Mouse (Mus musculus): ENCODE data around the gene Fam193a. TPM values are rescaled to one million over a fixed set of nuclear protein-coding genes. Genes with fewer than 3 reads are reported as not detected.

Fam193a gene
- polyA plus RNA-seq, 1 experiment from 2014 or later: 24.1 TPM

DNA sequence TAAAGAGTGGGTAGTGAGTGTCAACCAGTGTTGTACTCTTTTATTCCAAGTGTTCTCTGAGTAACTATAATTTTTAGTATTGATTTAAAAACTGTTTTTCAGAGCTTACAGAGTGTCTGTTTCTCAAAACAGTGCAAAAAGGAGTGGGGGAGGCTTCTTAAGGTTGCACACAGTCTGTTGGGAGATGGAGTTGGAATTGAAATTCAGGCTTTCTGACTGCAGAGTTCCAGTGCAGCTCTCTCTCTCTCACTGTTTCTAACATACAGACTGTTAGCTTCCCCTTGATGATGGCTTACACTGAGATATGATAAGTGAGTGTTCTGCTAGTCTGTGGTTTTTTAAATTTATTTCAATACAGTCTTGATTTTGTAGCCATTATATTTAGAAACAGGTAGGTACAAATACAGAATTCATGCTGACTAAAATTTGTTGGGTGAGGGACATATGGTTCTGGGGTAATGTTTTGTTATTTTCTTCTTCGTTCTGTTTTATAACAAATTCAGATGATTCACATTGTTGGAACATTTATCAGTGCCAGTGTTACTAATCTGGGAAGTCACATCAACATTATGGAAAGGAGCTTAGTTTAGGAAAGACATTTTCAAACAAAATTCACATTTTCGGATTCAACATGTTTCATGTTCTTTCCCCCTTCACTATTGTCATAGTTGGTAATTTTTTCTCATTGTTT, 26.3 kb downstream of the Fam193a start:
- no peak overlapping the region for H3K27ac ChIP-seq (ENCODE audit: low read depth, low read length)
- no peak overlapping the region for H3K4me3 ChIP-seq (ENCODE audit: low read depth, low read length)
- no peaks in the 10 kb centered on the region for H3K36me3 ChIP-seq (ENCODE audit: control insufficient read depth, insufficient read depth, low read length)
- no peaks in the 10 kb centered on the region for H3K9me3 ChIP-seq (ENCODE audit: control insufficient read depth, low read length)
- no peak overlapping the region for H3K9ac ChIP-seq (replicated peaks; ENCODE audit: low read depth, low read length)
- WGBS: 93% methylated on average over 2 of the region's 2 CpGs
- no peak overlapping the region for H3K4me2 ChIP-seq (ENCODE audit: low read depth, low read length)
- no peaks in the 10 kb centered on the region for H3K27me3 ChIP-seq (ENCODE audit: control insufficient read depth, insufficient read depth, low read length)
- ATAC-seq (ENCODE audit: low read depth): no peak
- no peaks in the 10 kb centered on the region for H3K4me1 ChIP-seq (ENCODE audit: control insufficient read depth, insufficient read depth, low read length)

DNA sequence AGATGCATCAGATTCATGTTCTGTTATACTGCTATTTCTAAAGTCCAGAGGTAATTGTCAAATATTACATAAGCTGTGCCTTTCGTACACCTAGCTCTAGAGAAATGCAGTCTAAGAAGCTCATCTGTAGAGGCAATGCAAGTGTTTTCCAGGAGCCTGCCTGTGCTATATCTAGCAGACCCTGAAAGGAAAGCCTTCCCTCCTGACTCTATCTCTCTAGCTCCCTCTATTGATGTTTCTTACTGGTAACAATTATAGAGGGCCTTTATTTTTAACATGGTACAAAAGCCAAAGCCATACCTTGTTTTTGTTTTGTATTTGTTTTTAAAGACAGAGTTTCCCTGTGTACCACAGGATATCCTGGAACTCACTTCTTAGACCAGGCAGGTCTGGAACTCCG, 28.1 kb downstream of the Fam193a start:
- H3K9me3 ChIP-seq (ENCODE audit: control insufficient read depth, low read length): no peaks in the 10 kb centered on the region
- H3K4me1 ChIP-seq (ENCODE audit: control insufficient read depth, insufficient read depth, low read length): no peaks in the 10 kb centered on the region
- no peaks in the 10 kb centered on the region for H3K36me3 ChIP-seq (ENCODE audit: control insufficient read depth, insufficient read depth, low read length)
- H3K4me2 ChIP-seq (ENCODE audit: low read depth, low read length): no peak overlapping the region
- no peak for ATAC-seq (ENCODE audit: low read depth)
- H3K4me3 ChIP-seq (ENCODE audit: low read depth, low read length): no peak overlapping the region
- 96% methylated on average over 2 of the region's 2 CpGs for WGBS
- H3K9ac ChIP-seq (replicated peaks; ENCODE audit: low read depth, low read length): no peak overlapping the region
- no peak overlapping the region for H3K27ac ChIP-seq (ENCODE audit: low read depth, low read length)
- no peaks in the 10 kb centered on the region for H3K27me3 ChIP-seq (ENCODE audit: control insufficient read depth, insufficient read depth, low read length)

DNA sequence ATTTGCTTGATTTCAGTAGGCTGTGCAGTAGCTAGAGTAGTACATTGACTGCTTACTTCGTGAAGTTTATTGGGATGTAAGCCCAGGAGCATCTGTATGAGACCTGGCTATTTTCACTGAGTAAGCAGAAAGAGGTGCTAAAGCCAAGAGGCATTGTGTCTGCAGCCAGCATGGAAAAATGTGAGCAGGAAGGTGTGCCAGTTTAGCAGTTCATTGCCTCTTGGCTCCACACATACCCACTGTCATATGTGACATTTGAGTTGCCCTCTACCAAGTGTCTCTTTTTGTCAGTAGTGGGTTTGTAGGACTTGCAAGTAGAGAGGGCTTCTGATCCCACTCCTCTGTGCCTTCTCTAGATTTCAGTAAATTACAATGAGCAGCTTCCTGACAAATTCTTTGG, 28.6 kb downstream of the Fam193a start:
- H3K36me3 ChIP-seq (ENCODE audit: control insufficient read depth, insufficient read depth, low read length): no peaks in the 10 kb centered on the region
- no peaks in the 10 kb centered on the region for H3K9me3 ChIP-seq (ENCODE audit: control insufficient read depth, low read length)
- WGBS: 88% methylated on average over 1 of the region's 1 CpGs
- H3K4me2 ChIP-seq (ENCODE audit: low read depth, low read length): no peak overlapping the region
- no peak overlapping the region for H3K9ac ChIP-seq (replicated peaks; ENCODE audit: low read depth, low read length)
- ATAC-seq (ENCODE audit: low read depth): no peak
- no peaks in the 10 kb centered on the region for H3K4me1 ChIP-seq (ENCODE audit: control insufficient read depth, insufficient read depth, low read length)
- no peak overlapping the region for H3K4me3 ChIP-seq (ENCODE audit: low read depth, low read length)
- H3K27ac ChIP-seq (ENCODE audit: low read depth, low read length): no peak overlapping the region
- no peaks in the 10 kb centered on the region for H3K27me3 ChIP-seq (ENCODE audit: control insufficient read depth, insufficient read depth, low read length)

DNA sequence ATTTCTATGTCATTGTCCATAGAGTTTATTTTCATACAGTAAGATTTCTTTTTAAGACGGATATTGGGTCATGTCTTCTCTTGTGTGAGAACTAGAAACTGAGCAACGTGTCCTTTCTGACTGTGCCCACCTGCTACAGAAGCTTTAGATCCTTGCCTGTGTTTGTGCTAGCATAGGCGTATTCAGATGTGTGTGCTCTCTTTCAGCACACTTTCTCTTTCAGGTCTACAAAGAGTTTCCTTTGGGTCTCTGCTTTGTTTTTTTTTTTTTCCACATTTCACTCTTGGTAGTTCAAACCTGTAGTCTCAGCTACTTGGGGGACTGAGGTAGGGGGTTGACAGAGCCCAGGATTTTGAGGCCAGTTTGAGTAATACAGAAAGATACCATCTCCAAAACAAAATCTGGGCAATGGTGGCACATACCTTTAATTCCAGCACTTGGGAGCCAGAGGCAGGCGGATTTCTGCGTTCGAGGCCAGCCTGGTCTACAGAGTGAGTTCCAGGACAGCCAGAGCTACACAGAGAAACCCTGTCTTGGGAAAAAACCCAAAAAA, 37.7 kb downstream of the Fam193a start:
- Histone ChIP-seq H3K4me1 (ENCODE audit: control insufficient read depth, insufficient read depth, low read length) (no peaks in the 10 kb centered on the region), H3K4me3 (ENCODE audit: low read depth, low read length) (no peak overlapping the region), H3K9ac (replicated peaks; ENCODE audit: low read depth, low read length) (no peak overlapping the region), H3K27ac (ENCODE audit: low read depth, low read length) (no peak overlapping the region), H3K36me3 (ENCODE audit: control insufficient read depth, insufficient read depth, low read length) (no peaks in the 10 kb centered on the region), H3K27me3 (ENCODE audit: control insufficient read depth, insufficient read depth, low read length) (no peaks in the 10 kb centered on the region), H3K4me2 (ENCODE audit: low read depth, low read length) (no peak overlapping the region), H3K9me3 (ENCODE audit: control insufficient read depth, low read length) (no peaks in the 10 kb centered on the region)
- WGBS: 89% methylated on average over 6 of the region's 6 CpGs
- no peak for ATAC-seq (ENCODE audit: low read depth)

DNA sequence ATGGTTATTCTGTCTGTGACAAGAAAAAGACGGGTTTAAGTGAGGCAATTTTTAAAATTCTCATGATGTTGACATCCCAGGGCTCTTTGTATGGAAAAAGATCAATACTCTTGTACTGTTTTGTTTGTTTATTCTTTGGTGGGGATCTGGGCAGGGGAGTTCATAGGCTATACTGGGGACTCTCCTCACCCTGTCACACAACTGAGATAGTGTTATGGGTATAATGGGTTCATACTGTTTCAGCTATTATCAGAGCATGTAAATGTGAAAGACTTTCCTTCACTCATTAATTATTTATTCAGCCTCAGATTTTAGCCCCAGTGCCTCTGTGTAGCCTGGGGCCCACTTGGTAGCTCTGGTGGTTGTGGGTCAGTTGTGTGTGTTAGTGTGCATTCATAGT, 39.3 kb downstream of the Fam193a start:
- Histone ChIP-seq H3K4me2 (ENCODE audit: low read depth, low read length) (no peak overlapping the region), H3K4me1 (ENCODE audit: control insufficient read depth, insufficient read depth, low read length) (no peaks in the 10 kb centered on the region), H3K36me3 (ENCODE audit: control insufficient read depth, insufficient read depth, low read length) (no peaks in the 10 kb centered on the region), H3K9me3 (ENCODE audit: control insufficient read depth, low read length) (no peaks in the 10 kb centered on the region), H3K9ac (replicated peaks; ENCODE audit: low read depth, low read length) (no peak overlapping the region), H3K27me3 (ENCODE audit: control insufficient read depth, insufficient read depth, low read length) (no peaks in the 10 kb centered on the region), H3K27ac (ENCODE audit: low read depth, low read length) (no peak overlapping the region), H3K4me3 (ENCODE audit: low read depth, low read length) (no peak overlapping the region)
- no peak for ATAC-seq (ENCODE audit: low read depth)
- WGBS: 79% methylated on average over 1 of the region's 1 CpGs

DNA sequence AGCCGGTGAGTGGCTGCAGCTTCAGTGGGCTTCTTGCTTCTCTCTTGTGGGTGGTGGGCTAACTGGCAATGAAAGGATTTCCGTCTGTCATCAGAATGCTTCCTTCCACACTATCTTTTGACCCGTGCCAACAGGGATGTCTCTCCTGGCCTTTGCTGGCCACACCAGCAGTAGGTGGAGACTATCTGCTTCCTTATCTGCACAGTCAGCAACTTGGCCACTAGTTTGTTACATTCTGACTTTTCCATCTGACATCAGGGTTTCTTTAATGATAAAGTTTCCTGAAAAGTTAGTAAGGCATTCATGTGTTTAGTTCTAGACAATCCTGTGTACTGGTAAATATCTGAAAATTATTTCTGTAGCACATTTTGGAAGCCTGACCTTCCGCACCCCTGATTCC, 41.1 kb downstream of the Fam193a start:
- WGBS: 86% methylated on average over 4 of the region's 4 CpGs
- no peaks in the 10 kb centered on the region for H3K27me3 ChIP-seq (ENCODE audit: control insufficient read depth, insufficient read depth, low read length)
- no peak overlapping the region for H3K4me3 ChIP-seq (ENCODE audit: low read depth, low read length)
- no peaks in the 10 kb centered on the region for H3K36me3 ChIP-seq (ENCODE audit: control insufficient read depth, insufficient read depth, low read length)
- no peak for ATAC-seq (ENCODE audit: low read depth)
- H3K4me2 ChIP-seq (ENCODE audit: low read depth, low read length): no peak overlapping the region
- no peaks in the 10 kb centered on the region for H3K4me1 ChIP-seq (ENCODE audit: control insufficient read depth, insufficient read depth, low read length)
- H3K9me3 ChIP-seq (ENCODE audit: control insufficient read depth, low read length): no peaks in the 10 kb centered on the region
- H3K9ac ChIP-seq (replicated peaks; ENCODE audit: low read depth, low read length): no peak overlapping the region
- no peak overlapping the region for H3K27ac ChIP-seq (ENCODE audit: low read depth, low read length)

DNA sequence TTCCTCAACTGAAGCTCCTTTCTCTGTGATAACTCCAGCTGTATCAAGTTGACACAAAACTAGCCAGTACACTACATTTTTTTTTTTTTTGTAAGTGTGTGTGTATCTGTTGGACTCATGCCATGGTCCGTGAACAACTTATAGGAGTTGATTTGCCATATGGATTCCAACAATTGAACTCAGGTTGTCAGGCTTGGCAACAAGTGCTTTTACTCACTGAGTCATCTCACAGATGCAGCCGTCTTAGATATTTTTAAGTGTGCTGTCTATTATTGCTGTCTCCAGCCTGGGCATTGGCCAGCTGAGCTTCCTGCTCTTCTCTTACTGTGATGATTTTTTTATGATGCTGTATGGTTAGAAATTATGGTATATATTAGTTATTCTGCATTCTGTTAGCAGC, 44.2 kb downstream of the Fam193a start:
- Histone ChIP-seq H3K4me2 (ENCODE audit: low read depth, low read length) (no peak overlapping the region), H3K36me3 (ENCODE audit: control insufficient read depth, insufficient read depth, low read length) (no peaks in the 10 kb centered on the region), H3K9me3 (ENCODE audit: control insufficient read depth, low read length) (no peaks in the 10 kb centered on the region), H3K4me1 (ENCODE audit: control insufficient read depth, insufficient read depth, low read length) (no peaks in the 10 kb centered on the region), H3K27me3 (ENCODE audit: control insufficient read depth, insufficient read depth, low read length) (no peaks in the 10 kb centered on the region), H3K27ac (ENCODE audit: low read depth, low read length) (no peak overlapping the region), H3K4me3 (ENCODE audit: low read depth, low read length) (no peak overlapping the region), H3K9ac (replicated peaks; ENCODE audit: low read depth, low read length) (no peak overlapping the region)
- WGBS: 98% methylated on average over 2 of the region's 2 CpGs
- no peak for ATAC-seq (ENCODE audit: low read depth)

DNA sequence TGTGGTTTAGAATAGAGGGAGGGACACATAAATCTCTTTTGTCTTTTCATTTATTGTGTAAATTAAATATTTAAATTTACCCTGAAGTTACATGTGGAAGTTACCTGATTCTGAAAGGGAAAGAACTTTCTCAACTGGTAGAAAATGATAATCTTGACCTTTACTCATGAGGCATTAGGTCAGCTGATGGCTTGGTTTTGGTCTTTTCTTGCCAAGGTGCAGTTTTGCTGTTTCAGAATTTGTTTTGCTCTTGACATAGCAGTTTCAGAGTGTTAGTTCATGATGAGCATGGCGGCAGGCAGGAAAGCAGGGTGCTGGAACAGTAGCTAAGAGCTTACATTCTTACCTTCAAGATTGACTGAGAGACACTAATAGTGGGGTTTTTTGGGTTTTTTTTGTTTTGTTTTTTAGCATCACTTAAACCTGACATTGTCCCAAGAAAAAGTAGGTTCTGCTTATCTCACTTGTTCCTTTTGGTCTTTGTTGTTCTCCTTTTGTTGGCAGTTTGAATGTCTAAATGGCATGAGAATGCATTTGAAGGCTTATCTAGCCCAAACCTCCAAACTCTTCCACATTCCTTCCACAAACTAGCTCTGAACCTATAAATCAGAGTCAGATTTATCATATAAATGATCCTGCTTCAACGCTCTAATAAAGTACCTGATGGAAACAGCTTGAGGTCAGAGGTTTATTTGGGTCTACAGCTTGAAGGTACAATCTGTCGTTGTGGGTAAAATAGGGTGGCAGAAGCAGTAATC, 47.7 kb downstream of the Fam193a start:
- no peak overlapping the region for H3K4me2 ChIP-seq (ENCODE audit: low read depth, low read length)
- no peaks in the 10 kb centered on the region for H3K4me1 ChIP-seq (ENCODE audit: control insufficient read depth, insufficient read depth, low read length)
- no peaks in the 10 kb centered on the region for H3K27me3 ChIP-seq (ENCODE audit: control insufficient read depth, insufficient read depth, low read length)
- H3K4me3 ChIP-seq (ENCODE audit: low read depth, low read length): no peak overlapping the region
- peaks cover 4% of the 10 kb centered on the region; the same call in 1 of the 2 replicates for H3K36me3 ChIP-seq (ENCODE audit: control insufficient read depth, insufficient read depth, low read length)
- H3K9me3 ChIP-seq (ENCODE audit: control insufficient read depth, low read length): no peaks in the 10 kb centered on the region
- H3K27ac ChIP-seq (ENCODE audit: low read depth, low read length): no peak overlapping the region
- no peak overlapping the region for H3K9ac ChIP-seq (replicated peaks; ENCODE audit: low read depth, low read length)
- 83% methylated on average over 3 of the region's 3 CpGs for WGBS
- no peak for ATAC-seq (ENCODE audit: low read depth)

DNA sequence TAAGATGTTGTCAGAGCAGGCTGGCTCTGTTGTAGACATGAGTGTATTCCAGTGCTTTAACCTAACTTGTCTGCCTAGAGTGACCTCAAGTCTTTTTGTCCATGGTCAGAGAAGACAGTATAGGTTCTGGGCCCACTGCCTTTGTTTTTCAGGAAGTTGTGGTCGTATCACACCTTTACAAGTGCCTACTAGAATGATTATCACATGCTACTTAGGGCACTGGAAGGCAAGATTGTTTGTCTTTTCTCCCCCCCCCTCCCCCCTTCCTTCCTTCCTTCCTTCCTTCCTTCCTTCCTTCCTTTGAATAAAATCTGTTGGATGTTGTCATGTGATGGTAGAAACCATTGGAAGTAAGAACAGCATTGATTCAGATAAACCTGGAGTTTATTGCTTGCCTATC, 49.5 kb downstream of the Fam193a start:
- Histone ChIP-seq H3K27ac (ENCODE audit: low read depth, low read length) (no peak overlapping the region), H3K9ac (replicated peaks; ENCODE audit: low read depth, low read length) (no peak overlapping the region), H3K9me3 (ENCODE audit: control insufficient read depth, low read length) (no peaks in the 10 kb centered on the region), H3K4me3 (ENCODE audit: low read depth, low read length) (no peak overlapping the region), H3K4me2 (ENCODE audit: low read depth, low read length) (no peak overlapping the region), H3K36me3 (ENCODE audit: control insufficient read depth, insufficient read depth, low read length) (peaks cover 4% of the 10 kb centered on the region; the same call in 1 of the 2 replicates), H3K27me3 (ENCODE audit: control insufficient read depth, insufficient read depth, low read length) (no peaks in the 10 kb centered on the region), H3K4me1 (ENCODE audit: control insufficient read depth, insufficient read depth, low read length) (no peaks in the 10 kb centered on the region)
- no peak for ATAC-seq (ENCODE audit: low read depth)
- WGBS: 93% methylated on average over 1 of the region's 1 CpGs

Measured in neural tube, embryonic 14.5 days (tissue).